Mouse (Mus musculus) CD4-positive helper T cell, adult 2 months (primary cell): ENCODE results near the gene Tmem222.

Source experiments
- DNase-seq: peaks from one replicate; pipeline ENCODE4 v3.0.0-alpha.2; 2012; ENCODE audit warnings: low read depth, missing footprints, low spot score

The Tmem222 gene

DNA sequence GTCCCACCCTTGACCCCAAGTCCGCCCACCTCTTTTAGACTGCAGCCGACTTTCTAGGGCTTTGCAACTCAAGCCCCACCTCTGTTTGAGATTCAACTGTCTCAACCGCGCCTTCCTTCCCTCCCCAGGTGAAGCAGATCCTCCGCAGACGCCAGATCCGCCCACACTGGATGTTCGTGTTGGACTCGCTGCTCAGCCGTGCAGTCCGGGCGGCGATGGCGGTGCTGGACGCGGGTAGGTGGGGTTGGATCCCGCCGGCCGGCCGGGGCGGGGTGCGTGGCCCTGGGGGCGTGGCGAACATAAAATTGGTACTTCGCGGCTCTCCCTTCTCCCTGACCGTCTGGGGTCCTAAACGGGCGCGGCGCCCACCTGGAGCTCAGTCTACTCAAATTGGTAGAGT is 26.4 kb downstream of the Tmem222 start:
- peak; percentile 21 for DNase-seq

DNA sequence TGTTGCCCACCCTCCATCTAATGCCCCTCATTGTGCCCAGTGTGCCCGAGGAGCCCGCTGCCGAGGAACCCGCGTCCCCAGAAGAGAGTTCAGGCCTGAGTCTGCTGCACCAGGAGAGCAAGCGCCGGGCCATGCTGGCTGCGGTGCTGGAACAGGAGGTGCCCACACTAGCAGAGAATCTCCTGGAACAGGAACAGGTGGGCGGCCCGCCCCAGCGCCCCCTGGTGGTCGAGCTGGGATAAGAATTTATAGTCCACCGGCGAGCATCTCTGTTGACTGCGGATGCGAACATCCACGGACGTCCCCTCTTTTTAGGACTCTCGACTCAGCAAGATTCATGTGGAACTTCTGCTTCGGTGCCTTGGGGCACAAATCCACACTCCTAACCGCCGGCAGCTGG is 27.0 kb downstream of the Tmem222 start:
- peak; percentile 81 for DNase-seq

DNA sequence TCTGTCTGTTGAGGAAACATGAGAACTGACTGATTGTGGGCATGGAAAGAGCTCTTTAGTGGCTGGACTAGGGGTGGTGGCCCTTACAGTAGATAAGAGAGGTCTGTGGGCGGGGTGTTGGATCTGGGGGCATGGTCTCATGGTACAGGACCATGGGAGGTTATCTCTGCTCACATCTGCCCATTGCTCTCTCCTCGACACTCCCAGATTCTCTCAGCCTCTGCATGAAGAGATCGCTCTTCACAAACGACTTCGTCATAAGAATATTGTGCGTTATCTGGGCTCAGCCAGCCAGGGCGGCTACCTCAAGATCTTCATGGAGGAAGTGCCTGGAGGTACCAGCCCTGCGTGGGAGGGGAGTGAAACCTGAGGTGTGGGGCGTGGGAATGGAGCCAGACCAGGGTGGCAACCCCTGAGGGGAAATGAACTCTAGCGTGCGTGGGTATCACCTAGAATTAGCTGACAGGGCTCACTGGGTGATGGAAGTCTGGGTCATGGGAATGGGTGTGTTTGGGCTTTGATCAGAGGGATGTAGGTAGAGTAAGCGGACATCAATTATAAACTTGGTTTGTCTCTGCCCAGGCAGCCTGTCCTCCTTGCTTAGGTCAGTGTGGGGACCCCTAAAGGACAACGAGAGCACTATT is 29.7 kb downstream of the Tmem222 start:
- DNase-seq: peak; percentile 71

DNA sequence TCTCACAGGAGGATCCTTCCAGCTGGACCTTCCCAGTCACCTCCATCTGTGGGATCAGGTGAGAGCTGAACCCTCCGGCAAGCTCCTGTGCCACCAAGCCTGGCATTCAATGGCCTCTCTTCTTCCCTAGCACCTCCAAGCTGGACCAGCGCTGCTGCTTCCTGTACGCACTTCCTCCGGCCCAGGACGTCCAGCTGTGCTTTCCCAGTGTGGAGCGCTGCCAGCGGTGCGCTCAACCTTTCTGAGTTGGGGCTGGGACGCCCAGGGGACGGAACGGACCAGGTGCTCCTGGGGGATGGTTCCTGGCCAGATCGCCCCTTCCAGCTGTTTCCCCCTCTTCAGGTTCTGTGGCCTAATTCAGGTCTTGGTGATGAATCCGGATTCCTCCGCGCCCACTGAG is 30.5 kb downstream of the Tmem222 start:
- DNase-seq: no peak

DNA sequence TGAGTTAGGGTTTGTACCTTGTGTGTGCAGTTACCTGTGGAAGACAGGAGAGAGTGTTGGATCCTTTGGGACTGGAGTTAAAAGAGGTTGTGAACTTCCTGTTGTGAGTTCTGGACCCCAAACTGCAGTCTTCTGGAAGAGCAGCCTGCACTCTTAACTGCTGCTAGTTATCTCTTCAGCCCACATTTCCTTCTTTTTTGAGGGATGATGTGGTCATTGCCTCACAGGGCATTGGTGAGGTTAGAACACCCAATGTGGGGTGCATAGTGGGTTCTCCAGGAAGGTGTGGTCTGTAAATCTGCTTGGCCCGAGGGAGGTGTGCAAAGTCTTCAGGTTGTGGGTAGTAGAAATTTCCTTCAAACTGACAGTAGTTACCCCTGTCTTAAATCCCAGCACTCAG is 33.3 kb downstream of the Tmem222 start:
- no peak for DNase-seq

DNA sequence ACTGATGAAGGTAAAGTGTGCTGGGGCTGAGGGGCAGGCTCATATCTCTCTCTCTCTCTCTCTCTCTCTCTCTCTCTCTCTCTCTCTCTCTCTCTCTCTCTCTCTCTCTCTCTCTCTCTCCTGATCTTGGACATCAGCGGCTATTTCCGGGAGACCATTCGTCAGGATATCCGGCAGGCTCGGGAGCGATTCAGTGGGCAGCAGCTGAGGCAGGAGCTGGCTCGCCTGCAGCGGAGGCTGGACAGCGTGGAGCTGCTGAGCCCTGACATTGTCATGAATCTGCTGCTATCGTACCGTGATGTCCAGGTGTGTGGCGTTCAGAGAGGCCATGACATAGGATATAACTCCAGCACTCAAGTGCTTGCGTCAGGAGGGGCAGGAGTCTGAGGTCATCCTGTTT is 34.1 kb downstream of the Tmem222 start:
- DNase-seq: no peak

DNA sequence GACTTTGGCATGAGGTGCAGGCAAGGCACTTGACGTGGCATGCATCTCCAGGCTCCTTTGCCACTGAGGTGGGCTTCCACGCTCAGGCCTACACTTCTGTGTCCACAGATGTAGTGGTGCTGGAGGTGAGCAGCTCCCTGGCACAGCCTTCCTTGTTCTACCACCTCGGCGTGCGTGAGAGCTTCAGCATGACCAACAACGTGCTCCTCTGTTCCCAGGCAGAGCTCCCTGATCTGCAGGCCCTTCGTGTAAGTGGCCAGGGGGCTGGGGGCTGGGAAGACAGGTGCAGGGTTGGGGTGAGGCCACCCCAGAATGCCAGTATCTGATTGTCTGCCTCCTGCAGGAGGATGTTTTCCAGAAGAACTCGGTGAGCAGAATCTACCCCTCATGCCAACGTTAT is 34.9 kb downstream of the Tmem222 start:
- DNase-seq: no peak

DNA sequence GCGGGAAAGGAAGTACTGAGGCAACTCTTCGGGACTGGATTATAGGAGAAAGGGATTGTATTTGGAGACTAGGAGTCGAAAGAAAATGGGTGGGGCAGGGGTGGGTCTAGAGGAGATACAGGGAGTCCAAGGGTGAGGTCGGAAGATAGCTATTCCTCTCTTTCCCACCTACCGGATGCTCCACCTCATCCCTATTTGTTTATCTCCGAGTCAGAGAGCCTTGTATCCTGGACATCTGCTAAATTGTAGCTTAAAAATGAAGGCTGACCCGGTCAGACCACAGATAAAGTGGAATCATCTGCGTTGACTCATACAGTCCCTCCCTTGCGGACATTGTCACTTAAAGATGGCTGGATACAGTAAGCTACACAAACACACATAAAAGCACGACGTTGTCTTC is 35.7 kb downstream of the Tmem222 start:
- no peak for DNase-seq

DNA sequence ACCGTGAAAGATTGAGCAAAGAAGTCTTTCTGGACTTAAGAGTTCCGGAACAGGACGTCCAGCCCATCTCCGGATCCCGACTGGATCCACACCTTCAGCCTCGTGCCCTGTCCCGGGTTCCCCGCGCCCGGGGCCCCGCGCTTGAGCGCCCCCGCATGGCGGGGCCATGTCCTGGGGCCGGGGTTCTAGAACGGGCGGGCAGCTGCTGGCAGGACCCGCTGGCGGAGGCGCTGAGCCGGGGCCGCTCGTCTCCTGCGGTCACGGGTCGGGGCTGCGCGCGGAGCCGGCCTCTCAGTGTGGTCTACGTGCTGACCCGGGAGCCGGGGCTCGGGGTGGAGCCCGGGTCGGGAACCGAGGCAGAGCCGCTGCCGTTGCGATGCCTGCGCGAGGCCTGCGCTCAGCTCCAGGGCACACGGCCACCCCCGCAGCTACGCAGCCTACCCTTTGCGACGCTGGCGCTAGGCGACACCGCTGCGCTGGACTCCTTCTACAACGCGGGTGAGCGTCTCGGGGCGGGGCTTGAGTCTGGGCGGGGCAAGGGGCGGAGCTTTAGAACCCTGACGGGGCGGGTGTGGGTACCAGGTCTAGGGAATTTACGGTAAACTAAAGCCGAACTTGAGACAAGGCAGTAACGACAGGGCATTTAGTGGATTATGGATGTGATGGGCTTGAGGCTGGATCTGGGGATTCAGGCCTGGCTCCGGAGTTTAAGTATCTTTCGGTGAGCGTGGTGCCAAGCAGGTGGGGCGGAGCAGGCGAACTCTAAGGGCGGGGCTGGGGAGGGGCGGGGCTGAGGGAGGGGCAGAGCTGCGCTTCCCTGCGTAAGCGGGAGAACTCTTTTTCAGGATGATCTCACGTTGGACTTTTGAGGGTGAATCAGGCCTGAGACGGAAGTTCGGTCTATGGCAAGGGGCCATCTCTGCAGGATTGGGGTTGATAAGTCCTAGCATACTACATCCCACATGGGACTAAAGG is 36.4 kb downstream of the Tmem222 start:
- peak; percentile 88 for DNase-seq

DNA sequence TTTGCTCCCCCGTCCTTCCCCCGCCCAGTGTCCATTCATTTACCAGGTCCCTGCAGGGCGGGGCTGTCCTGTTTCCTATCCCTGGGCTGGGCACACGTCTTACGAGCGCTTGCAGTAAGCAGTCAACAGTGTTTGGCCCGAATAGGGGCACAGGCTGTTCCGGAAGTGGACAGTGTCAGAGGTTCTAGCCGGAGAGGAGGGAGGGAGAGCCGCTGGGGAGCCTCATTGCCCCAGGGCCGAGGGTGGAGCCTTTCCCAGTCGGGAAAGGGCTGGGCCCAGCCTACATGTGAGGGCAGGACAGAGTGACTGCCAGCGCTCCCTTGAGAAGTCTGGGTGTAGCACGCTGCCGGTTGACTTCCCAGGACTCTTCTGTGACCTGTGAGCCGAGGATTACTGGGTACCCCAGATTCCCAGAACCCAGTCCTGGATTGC is 37.1 kb downstream of the Tmem222 start, which contains the start of gene Map3k6:
Gene Map3k6, plus strand, starts transcription at position 329 of the 432 bp plus-strand sequence.
- peak; percentile 34 for DNase-seq

DNA sequence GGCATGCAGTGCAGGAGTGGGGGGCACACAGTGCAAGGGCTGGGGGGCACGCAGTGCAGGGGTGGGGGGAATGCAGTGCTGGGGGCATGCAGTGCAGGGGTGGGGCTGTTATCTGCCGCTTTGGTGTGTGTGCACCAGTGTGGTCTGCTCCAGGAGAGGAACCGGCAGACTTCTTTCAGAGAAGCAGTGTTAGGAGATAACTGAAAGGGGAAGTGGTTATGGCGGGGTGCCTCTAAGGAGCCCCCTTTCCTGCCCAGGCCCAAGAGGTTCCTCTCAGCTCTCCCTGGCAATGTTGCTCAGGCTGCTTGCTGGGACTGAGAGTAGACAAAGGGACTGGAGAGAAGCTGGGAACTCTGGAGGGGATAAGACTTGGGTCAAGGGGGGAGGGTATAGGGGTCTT is 39.7 kb downstream of the Tmem222 start:
- DNase-seq: no peak

DNA sequence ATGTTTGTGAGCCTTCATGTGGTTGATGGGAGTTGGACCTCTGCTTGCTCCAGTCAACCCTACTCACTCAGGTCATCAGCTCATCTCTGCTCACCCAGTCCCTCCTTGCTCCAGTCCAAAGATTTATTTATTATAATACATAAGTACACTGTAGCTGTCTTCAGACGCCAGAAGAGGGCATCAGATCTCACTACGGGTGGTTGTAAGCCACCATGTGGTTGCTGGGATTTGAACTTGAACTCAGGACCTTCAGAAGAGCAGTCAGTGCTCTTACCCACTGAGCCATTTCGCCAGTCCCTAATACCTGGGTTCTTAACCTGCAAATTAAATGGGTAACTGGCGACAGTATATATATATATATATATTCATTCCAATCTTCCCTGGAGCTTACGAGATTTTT is 42.2 kb downstream of the Tmem222 start:
- no peak for DNase-seq

DNA sequence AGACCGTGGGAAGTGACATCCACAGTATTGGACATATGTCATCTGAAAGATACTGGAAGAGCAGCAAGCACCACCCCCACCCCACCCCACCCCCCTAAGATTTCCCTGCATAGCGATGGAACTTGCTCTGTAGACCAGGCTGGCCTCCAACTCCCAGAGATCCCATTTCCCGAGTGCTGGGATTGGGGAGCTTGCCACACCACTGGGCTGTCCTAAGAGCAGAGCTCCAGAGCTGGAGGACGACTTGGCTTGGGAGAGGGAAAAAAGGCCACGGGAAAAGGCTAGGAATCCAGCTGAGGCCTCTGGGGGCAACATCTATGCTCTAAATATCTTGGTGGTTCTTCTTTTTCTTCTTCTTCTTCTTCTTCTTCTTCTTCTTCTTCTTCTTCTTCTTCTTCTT is 42.8 kb downstream of the Tmem222 start:
- no peak for DNase-seq

DNA sequence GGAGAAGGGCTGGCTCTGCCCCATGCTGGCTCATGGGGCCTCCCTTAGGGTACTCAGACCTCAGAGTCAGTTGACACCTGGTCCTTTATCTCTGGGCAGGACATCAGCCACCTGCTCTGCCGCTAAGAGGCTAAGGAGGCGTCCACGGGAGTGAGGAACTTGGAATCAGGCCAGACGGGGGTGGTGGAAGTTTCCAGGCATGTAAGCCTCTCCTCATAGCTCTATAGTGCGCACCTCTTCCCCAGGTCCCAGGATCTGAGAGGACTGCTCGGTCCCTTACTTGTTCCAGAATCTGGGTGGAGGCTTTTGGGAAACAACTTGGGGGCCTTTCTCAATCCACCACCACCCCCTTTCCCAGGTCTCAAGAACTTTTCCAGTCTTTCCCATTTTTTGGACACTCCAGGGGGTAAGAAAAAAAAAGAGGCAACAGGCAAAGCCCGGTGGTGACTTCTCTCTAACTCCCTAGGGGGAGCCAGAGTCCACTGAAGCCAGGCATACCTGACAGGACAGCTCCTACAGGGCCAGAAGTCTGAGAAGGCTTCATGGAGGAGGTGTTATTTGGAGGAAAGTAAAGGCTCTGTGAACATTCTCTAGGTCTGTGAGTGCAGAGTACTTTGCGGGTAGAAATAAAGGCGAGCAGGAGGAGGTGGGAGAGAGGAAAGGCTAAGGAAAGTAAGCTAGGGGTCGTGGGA is 44.2 kb downstream of the Tmem222 start:
- peak; percentile 52 for DNase-seq

DNA sequence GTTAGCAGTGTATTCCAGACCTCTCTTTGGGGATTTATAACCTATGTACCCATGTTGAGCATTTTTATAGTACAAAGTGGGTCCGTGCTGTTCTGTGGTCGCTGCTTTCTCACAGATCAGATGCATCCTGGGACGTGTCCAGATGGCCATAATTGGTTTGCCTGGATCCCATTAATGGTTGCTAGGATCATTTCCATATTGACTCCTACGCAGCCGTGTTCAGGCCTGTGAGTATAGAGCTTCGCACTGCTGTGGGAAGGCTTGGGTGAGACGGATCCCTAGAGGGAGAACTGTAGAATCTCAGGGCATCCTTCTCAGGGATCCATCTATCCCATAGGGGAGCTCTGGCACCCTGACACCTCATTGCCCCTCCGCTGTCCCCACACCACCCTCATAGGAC is 48.0 kb downstream of the Tmem222 start:
- DNase-seq: no peak

DNA sequence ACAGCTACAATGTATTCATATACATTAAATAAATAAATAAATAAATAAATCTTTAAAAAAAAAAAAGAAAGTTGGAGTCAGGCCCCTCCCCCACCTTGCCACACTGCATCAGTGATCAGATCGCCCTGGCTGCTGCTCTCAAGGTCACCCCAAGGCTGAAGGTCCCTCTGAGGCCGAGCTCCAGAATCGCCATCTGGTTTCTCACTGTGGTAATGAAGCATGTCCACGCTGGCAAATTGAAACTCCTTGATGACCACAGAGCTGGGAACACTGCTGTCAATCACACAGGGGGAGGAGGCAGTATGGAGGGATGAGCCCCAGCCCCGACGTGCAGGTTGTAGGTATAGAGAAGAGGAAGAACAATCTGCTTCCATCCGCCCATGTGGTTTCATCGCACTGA is 50.0 kb downstream of the Tmem222 start:
- DNase-seq: no peak

DNA sequence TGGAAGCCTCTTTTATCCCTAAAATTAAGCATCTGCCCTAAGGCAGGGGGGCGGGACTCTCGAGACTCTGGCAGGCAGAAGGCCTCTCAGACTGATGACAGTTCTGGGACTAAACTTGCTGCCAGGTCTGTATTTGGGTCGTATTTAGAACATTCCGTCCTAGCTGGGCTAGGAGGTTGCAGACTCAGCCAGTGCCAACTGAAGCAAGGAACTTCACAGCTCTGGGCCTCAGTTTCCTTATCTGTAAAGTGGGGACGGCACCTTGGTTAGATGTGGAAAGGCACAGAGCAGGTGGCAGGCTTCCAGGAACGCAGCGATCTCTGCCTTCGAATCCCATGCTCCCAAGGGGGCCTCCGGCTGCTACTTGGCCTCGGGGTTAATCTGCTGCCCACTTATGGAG is 51.5 kb downstream of the Tmem222 start:
- DNase-seq: no peak

DNA sequence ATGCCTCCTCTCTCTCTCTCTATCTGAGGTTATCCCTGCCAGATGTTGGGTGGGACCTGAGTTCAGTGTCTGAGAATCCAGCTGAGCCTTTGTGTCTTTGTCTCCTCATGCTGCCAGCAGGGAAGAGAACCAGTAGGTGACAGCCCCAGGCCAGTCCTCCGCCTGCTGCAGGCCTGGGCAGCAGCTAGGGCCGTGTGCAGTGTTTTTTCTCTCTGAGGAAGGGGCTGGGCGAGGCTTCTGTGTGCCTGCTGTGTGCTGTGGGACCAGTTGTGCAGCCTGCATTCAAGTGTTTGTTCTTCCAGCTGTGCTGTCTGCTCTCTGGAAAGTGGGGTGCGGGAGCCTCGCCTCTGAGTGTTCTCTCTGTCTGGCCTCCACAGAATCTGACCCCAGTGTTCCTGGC is 53.7 kb downstream of the Tmem222 start:
- DNase-seq: no peak

DNA sequence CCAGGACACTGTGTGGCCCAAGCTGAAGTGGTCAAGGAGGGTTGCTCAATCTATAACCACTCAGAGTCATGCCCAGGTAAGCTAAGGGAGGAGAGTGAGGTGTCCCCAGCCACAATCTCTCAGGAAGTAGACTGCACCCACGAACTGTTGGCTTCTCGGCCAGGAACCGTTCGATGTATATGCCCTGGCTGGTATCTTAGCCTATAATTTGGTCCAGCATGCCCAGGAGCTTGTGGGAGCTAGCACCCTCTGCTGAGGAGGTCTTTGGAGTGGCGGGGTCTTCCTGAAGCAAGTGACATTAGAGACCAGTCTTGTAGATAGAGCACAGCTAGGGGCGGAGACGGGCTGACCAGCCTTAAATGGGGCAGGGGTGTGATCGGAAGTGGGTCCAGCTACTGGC is 55.9 kb downstream of the Tmem222 start:
- DNase-seq: no peak

DNA sequence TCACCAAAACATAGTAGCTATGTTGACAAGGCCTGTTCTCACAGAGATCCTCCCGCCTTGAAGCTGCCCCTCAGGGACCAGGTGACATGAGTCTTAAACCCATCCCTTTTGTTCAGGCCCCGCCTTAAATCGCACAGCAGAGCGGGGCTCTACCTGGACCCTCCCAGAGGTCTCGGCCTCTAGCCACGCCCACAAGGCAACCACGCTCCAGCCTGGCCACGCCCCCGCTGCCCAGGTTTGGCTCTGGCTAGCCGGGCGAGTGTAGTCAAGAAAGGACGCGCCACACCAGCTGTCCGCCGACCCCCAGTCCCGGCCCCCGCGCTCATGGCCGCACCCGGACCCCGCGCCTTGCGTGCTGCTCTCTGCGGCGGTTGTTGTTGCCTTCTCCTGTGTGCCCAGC is 56.9 kb downstream of the Tmem222 start:
- no peak for DNase-seq

DNA sequence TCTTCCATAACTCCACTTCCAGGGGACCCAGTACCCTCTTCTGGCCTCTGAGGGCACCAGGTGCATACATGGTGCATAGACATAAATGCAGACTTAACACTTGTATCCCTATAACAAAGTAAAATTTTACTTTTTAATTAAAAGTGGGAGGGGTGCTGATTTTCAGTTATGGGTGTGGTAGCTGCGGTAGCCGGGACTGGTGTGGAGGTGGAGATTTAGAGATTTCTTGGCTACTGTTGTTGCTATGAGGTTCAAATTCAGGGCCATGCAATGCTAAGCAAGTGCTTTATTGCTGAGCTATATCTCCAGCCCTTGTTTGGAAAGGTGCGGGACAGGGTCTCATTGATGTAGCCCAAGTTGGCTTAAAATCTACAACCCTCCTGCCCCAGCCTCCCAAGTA is 58.8 kb downstream of the Tmem222 start:
- DNase-seq: no peak

DNA sequence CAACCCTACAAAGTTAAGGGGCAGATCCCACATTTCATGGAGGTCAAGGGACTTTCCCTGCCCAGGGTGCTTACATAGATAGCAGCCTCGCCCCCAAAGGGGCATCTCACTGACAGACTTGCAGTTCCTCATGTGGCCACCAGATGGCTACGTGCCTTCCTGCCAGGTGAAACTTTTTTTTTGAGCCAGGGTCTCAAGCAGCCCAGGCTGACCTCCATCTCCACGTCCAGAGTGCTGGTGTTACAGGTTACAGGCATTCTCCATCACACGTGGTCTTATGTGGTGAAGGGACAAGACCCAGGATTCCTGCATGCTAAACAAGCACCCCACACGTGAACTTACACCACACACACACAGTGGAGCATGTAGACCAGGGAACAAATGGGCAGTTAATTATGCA is 60.0 kb downstream of the Tmem222 start:
- peak; percentile 69 for DNase-seq
